Mouse (Mus musculus) 3T3-L1 (cell line): ENCODE measurements around the gene Cdk11b.
"Not testable (repeated sequence)": the region's sequence is repeated elsewhere in the genome, so short reads cannot be mapped to it uniquely, and the experiment has no call there.

Experiments used
- DNase-seq: peaks from one replicate; pipeline ENCODE4 v3.0.0-alpha.2; 2015; ENCODE audit warnings: low read depth, low spot score

The Cdk11b gene

GRCm38 (mm10) chr4:155605132-155605531 lies 19.5 kb upstream of the Cdk11b start:
- DNase-seq: no peak

GRCm38 (mm10) chr4:155606825-155607224 lies 17.8 kb upstream of the Cdk11b start:
- DNase-seq: no peak

GRCm38 (mm10) chr4:155611860-155612259 lies 12.8 kb upstream of the Cdk11b start:
- no peak for DNase-seq

- no peak for DNase-seq
Observed at GRCm38 (mm10) chr4:155613264-155613663, 11.4 kb upstream of the Cdk11b start.

- DNase-seq: no peak
Observed at GRCm38 (mm10) chr4:155618321-155618720, 6.3 kb upstream of the Cdk11b start.

- no peak for DNase-seq
Observed at GRCm38 (mm10) chr4:155630267-155630666, 5.6 kb downstream of the Cdk11b start.

GRCm38 (mm10) chr4:155635766-155636499 lies 11.3 kb downstream of the Cdk11b start:
- no peak for DNase-seq

GRCm38 (mm10) chr4:155643531-155643930 lies 18.9 kb downstream of the Cdk11b start:
- DNase-seq: no peak

GRCm38 (mm10) chr4:155645308-155645707 lies 20.7 kb downstream of the Cdk11b start, which contains the start of gene Gm10563:
Gene Gm10563, minus strand, starts transcription at chr4:155645408.
- not testable (repeated sequence) for DNase-seq

- DNase-seq: no peak
Observed at GRCm38 (mm10) chr4:155645721-155646120, 21.1 kb downstream of the Cdk11b start.

- no peak for DNase-seq
Observed at GRCm38 (mm10) chr4:155649355-155649754, 24.7 kb downstream of the Cdk11b start.

- DNase-seq: peak; percentile 83
Observed at GRCm38 (mm10) chr4:155651553-155652269, 27.1 kb downstream of the Cdk11b start.

GRCm38 (mm10) chr4:155652283-155653085 lies 27.8 kb downstream of the Cdk11b start:
- DNase-seq: peak; percentile 27

- peak; percentile 51 for DNase-seq
Observed at GRCm38 (mm10) chr4:155653086-155653450, 28.4 kb downstream of the Cdk11b start, which contains the start of gene Mmp23. Gene Mmp23, minus strand, starts transcription at chr4:155653384.

- DNase-seq: peak; percentile 64
Observed at GRCm38 (mm10) chr4:155653451-155654182, 29.0 kb downstream of the Cdk11b start.

- DNase-seq: no peak
Observed at GRCm38 (mm10) chr4:155654183-155654455, 29.5 kb downstream of the Cdk11b start.

- DNase-seq: peak; percentile 41
Observed at GRCm38 (mm10) chr4:155654456-155655298, 30.0 kb downstream of the Cdk11b start.

GRCm38 (mm10) chr4:155656214-155656751 lies 31.6 kb downstream of the Cdk11b start:
- DNase-seq: no peak

GRCm38 (mm10) chr4:155658961-155659360 lies 34.3 kb downstream of the Cdk11b start:
- DNase-seq: no peak

GRCm38 (mm10) chr4:155660641-155661040 lies 36.0 kb downstream of the Cdk11b start:
- peak; percentile 72 for DNase-seq
